Mouse (Mus musculus) ES-Bruce4 (cell line): ENCODE measurements around the gene Sdsl.

ENCODE experiments used
- CTCF ChIP-seq: IDR thresholded peaks from one replicate; pipeline ENCODE4 v1.8.1; 2011; ENCODE audit warnings: low read depth, low read length
- EP300 ChIP-seq: IDR thresholded peaks from 2 replicates; pipeline ENCODE4 v1.6.1; 2011; ENCODE audit warnings: low read depth, low read length; ENCODE audit not compliant: insufficient read depth
- POLR2A ChIP-seq: IDR thresholded peaks from one replicate; pipeline ENCODE4 v1.8.1; 2011; ENCODE audit warnings: low read length; ENCODE audit not compliant: insufficient read depth

- TF ChIP-seq CTCF, result no peak
- TF ChIP-seq EP300, result no peak
- TF ChIP-seq POLR2A, result no peak
These were observed 5.4 kb upstream of the Sdsl start for GRCm38 (mm10) chr5:120477993-120478392.
